Mouse (Mus musculus) lung, adult 18-20 months (tissue): ENCODE data around the gene Rnf141.

Experiments used
- DNase-seq, 2 experiments: peaks; one replicate each; pipeline ENCODE4 v3.0.0; 2022; ENCODE audit warnings: mixed read lengths in 2 of 2

Gene Rnf141

DNA sequence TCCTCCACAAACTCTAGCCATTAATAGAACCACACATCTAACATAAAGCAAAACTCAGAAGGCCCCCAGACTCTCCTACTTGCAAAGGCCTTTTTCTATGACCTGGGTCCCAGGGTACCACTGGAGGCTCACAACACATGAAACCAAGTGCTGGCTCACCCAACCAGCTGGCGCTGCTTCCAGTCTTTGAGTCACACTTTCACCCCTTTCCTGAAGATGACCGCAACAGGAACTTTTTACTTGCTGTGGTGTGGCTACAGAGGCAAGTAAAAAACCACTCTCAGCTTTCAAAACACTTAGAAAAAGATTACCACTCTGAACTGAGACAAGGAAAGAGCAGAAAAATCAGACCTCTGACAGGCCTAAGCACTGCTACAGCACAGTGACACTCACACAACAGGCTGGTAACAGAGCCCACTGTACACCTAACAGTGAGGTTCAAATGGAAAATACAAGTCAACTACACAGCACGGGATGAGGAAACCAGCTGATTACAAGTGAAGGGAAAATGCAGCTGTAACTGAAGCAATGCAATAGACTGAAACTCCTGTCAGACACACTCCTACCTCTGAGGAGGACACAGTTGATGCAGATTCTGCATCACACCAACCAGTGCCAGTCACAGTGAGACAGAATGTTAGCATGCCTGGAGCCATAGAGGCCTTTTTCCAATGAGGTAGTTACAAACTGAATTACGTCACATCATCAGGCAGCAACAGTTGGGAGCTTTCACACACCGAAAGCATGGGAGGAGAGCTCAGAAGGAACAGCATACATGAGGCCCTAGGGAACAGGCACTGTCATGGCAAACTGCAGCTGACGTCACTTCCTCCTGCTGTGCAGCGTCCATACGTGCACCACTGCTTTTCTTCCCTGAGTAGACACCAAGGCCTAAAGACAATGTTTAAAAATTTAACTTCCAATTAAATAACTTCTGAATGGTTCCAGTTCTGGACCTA lies 20.0 kb downstream of the Rnf141 start:
- DNase-seq = no peak

DNA sequence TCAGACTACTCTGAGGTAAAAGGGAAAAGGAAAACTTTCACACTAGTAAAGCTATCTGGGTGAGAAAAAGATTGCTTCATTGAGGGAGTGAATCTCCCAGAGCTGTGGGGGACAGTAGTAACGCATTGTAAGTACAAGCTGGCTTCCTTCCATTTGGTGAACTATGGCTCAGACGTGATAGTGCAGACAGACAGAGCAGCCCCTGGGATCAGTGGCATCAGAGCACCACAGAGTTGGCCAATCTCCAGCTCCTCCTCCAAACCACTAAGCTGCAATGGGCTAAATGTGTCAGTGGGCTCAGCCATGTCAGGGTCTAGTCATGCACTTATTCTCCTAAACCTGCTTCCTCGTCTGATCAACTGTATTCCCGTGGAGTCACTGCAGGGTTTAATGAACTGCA lies 20.7 kb downstream of the Rnf141 start:
- no peak for DNase-seq

DNA sequence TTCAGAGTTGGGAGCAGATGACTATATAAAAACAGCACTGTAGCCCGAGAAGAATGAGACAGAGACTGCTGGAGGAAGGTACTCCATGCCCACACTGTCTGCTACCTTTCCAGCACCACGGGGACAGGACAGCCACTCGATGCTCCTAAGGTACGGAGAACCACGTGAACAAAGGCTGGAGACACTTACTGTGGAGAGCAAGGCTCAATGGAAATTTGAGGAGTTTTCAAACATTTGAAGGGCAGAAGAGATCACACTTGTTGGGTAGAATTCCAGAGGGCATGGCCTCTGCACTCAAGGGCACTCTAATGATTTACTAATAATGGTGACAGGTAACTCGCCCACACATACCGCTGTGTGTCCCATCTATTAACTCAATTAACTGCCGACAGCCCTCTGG lies 21.2 kb downstream of the Rnf141 start:
- DNase-seq = no peak

DNA sequence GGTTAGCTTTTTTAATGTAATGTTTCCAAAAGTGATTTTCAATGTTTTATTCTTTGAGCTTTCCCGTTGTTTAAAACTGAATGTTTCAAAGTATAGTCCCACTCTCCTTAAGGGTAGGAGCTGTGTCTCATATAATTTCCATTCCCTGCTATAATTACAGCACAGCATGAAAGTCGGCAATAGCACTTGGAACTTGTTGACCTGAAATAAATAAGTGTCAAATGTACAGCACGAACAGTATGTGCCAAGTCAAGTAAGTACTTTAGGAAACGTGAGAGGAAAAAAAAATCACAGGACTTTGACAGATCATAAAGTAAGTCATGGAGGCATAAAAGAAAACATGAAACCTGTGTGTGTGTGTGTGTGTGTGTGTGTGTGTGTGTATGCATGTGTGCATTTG lies 22.2 kb downstream of the Rnf141 start:
- DNase-seq = no peak

DNA sequence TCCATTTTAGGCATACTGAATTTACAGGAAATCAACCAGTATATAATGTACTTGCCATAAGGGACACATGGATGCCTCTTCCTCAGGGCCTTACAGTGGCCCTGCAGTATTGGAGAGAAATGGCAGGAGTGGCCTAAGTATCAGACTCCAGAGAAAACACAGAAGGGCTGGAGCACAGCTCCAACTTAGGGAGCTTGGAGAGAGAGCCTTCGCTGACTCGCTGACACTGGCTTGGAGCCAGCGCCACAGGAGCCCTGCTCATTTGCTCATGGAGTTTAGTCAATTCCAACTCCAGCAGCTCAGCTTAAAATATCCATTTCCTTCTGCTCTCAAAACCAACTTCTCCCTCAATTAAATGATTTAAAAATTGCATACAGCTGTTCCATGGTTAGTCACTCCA lies 22.6 kb downstream of the Rnf141 start:
- peak in 1 of 2 experiments; percentile 33 for DNase-seq

DNA sequence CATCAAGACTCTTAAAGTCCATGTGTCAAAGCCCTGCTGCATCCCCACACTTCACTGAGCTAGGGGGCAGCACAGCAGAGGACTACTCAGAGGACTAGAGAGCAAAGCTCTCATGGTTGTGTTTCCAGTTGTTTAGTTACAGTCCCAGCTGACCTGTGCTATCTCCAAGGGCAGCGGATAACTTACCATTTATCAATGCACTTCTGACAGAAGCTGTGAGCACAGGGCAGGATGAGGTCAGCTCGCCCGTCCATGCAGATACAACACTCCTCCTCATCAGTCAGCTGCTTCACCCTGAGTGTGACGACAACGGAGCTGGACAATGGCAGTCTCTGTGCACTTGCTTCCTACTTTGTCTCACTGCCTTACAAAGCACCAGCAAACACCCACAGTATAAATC lies 23.2 kb downstream of the Rnf141 start:
- DNase-seq = peak in 1 of 2 experiments; percentile 29

DNA sequence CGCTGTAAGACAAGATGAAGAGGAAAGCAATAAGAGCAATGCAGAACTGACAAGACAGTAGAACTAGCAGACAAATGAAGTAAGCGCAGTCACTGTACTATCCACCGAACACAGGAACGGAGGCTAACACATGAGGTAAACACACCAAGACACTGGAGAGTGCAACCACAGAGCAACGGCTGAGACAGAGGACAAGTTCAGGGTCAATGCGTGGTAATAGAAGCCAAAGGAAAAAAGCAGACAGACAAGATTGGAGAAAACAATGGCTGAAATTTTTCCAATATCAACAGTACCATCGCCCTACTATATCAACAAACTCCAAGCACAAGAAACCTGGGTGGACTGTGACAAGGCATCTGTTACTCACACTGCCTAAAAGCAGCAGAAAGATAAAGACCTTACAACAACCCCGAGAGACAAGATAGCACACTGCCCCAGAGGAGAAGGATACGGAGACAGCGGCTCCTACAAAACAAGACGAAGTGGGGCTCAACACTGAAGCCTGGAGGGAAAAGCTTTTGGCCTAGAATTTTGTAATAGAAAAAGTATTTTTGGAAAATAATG lies 25.4 kb downstream of the Rnf141 start:
- DNase-seq = peak; percentile 17 to 40

DNA sequence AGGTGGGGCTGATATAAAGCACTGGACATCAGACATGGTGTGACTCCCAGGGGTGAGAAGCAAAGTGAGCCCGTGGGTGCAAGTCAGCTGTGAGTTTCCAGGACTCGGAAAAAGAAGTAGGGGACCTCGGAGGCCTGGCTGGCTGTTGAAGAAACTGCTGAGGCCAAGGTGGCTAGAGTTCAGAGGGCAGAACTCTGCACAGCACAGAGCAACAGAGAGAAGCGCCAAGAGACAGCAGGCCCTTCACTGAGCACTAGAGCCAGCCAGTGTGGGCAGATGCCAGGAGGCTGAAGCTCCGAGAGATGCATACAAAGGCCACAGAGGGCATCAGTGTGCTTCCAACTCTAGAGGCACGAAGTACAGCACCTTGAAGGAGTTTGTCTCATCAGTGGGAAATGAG lies 26.1 kb downstream of the Rnf141 start:
- DNase-seq = peak in 1 of 2 experiments; percentile 17

DNA sequence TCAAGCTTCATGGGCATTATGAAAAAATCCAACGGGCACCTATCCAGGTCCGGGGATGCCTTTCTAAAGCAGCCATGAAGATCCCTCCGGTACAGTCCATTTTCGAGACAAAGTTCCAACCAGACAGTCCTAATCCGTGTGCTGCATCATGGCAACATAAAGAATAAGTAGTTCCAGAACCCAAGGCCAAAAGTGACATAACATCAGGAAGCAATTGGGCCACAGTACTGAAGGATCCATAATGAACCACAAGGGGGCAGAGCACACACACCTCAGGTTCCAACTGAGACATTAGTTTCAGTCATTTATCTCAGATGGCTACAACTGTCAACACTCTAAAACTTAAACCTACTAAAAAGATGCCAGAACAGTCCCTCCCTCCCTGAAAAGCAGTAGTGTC lies 28.2 kb downstream of the Rnf141 start:
- DNase-seq = peak; percentile 25 to 59

DNA sequence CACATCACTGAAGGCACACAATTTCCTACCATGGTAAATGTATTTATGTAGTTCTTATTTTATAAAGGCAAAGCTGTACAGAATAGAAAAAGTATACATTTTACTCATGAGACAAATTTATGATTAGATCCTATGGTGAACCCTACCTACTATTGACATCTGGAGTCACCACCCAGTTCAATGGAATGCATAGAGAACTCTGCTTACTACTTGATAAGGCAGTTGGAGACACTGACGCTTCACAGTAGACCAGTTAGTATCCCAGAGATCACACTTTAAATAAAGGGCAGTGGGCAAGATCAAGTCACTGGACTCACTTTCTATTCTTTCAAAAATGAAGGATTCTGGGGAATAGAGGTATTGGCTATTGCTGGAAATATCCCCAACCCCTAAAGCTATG lies 30.3 kb downstream of the Rnf141 start:
- DNase-seq = no peak

DNA sequence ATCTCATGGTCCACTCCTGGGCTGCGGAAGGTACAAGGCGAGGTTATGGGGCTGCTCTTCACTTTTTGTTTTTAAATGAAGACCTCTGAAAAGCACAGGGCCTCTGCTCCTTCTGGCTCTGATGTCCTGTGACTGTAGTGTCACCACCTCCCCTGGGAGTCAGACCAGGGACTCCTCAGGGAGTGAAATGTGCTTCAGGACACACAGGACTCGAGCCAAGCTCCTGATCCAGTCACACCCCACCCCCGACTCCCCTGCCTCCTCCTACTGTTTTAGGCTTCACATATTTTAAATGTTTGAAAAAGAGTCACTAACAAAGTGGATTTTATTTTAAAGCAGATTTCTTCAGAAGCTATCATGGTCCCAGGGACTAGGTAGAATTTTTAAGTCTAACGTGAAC lies 32.7 kb downstream of the Rnf141 start:
- peak in 1 of 2 experiments; percentile 5 for DNase-seq

DNA sequence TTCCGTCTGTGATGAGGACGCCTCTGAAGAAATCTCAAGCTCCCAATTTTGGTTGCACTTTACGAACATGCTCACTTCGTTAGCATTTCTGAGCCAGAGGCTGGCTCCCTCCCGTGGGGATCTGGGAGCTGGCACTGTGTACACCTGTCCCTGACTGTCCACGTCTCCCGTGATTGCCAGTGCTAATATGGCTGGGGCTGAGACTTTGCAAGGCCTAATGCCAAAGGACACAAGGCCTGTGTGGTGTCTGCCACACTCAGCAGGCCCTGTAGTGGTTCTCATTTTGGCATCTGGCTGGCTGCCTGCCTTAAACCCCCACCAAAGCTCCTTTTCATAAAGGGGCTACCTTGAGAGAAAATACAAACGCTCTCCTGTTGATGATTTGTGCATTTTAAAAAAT lies 33.3 kb downstream of the Rnf141 start:
- DNase-seq = peak in 1 of 2 experiments; percentile 3

DNA sequence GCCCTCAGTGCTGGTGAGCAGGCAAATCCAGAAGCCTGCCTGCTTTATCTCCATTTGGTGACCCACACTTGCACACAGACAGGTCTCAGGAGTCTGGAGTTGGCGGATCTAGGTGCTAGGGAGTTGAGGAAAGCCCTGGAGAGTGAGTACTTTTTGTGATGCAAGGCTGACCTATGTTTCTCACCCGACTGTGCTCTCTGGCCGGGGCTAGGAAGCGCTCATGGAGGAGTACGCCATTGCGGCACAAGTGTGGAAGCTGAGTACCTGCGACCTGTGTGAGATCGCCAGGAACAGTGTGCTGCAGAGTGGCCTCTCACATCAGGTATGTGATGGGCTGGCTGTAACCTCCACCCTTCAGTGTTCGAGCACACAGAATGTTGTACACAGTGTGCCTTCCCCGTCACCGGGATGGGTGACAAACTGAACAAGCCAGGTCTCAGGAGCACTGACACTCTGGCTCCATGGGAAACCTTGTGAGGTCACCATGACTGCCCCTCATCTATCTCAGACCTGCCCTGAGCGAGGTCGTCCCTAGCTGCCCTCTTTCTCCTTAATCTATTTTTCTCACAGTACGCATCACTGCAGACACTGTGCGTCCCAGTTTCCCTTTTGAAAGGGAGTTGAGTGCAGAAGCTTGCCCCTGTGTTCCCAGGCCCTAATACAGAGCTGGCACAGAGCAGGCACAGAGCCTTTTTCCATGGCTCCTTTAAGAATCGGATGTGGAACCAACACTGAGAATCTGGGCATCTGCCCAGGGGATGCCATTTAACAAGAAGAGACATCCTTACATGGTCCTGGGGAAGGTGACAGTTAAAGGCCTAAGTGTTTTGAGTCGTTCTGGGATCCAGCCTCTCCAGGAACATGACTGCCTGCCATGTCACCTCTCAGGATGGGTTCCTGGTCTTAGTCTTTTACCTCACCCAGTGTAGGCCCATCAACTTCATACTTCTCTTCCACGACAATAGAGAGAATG lies 34.4 kb downstream of the Rnf141 start:
- peak in 1 of 2 experiments; percentile 4 for DNase-seq

DNA sequence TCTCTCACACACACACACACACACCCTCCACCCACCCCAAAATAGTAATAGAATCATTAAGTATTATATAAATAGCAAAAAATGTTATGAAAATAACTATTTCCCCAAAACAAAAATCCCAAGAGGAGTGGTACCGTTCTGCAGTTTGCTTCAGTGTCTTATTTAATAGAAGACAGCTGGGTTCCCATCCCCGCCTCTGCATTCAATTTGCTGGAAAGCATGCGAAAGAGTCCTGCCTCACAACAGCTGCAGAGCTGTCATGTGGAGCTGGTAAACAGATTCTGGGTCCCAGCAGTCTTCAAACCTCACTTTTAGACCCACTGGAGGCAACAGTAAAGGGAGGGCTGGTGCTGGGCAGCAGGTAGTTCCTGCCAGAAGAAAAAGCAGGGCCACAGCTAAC lies 35.3 kb downstream of the Rnf141 start:
- DNase-seq = no peak

DNA sequence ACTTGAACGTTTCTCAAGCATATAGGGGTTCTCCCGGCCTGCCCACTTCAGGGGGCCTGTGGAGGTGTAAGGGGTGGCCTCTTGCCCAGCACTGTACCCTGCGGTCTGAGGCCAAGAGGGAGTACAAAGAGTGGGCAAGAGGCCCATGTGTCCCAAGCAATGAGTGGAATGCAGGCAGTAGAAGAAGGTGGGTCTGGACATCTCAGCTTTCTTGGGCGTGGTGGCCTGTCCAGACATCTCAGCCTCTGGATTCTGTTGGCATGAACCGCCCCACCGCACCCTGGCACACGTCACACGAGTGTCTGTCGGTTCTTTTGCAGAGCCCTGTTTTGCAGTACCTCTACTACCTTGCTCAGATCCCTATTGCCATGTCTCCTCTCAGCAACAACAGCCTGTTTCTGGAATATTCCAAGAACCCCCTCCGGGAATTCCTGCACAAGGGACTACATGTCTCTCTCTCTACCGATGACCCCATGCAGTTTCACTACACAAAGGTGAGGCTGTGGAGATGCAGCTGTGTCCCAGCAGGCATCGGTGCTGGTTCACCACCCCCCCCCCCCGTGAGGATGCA lies 36.7 kb downstream of the Rnf141 start:
- peak in 1 of 2 experiments; percentile 59 for DNase-seq

DNA sequence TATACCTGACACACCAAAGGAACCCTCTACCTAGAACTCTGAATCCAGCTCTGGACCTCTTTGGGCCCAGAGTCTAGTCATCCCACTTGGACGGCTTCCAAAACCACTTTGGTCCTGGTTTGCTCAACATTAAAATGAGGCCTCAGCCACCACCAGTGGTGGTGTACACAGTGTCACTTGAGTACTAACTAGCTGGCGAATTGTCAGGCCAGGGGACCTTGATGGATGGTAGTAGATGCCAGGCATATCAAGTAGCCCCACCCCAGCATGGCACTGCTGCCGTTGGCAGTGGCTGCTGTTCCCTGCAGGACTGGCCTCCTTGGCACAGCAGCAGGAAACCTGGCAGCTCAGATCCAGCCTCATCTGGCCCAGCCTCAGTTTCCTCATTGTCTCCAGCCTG lies 40.0 kb downstream of the Rnf141 start:
- peak; percentile 64 to 78 for DNase-seq

DNA sequence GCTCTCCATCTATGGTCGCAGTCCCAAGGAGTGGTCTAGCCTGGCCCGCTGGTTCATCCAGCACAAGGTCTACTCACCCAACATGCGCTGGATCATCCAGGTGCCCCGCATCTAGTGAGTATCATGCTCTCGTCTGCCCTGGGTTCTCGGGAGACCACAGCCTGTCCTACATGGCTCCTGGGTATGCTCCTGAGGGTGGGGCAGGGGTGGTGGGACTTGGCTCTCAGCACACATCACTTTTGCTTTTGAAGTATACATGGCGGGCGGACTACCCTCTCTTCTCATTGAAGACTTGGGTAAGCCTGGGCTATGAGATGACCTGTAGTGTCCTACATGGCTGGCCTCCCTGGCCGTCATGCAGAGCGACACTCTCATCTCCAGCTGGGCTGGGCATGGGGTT lies 41.1 kb downstream of the Rnf141 start:
- DNase-seq = no peak

DNA sequence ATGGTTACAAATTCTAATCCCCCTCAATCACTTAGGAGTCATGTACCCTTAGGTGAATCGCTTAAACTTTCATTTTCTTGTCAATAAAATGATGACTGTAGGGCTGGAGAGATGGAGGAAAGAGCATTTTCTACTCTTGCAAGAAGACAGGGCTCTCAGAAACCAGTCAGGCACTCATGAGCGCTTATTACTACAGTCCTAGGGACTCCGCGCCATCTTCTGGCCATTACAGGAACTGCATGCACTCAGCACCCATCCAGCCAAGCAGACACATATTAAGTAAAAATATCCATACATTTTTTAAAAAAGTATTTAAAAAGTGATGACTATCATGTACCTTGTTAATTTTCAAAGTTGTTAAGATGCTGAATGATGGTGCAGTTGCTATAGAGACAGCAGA lies 43.2 kb downstream of the Rnf141 start:
- DNase-seq = peak; percentile 81 to 83

DNA sequence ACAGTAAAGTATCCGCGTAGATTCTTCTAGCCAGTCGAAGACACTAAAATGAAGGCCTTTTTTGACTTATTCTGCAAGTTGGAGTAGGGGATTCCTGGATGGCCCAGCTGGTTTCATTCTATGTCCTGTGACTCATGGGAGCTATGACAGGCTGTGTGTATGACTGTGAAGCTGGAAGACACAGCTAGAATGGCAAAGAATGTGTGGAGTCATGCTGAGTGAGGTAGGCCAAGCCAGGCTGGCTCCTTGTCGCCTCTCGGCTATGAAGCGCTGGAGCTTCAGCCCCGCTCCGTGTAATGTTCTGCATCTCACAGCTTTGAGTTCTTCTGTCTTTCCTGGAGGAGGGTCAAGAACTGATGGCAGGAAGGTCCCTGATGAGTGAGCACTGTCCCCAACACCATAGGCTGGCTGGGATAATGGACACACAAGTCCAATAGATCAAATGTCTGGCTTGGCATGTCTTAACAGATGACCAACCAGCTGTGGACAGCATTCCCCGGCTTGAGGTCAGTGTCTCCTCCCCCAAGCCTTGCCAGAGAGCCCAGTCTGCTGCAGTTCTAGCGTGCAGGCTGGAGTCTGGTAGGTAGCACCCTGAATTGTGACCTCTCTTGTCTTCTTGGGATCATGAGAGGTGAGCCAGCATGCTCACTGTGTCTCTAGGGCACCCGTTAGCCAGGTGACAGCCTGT lies 46.4 kb downstream of the Rnf141 start:
- DNase-seq = no peak

DNA sequence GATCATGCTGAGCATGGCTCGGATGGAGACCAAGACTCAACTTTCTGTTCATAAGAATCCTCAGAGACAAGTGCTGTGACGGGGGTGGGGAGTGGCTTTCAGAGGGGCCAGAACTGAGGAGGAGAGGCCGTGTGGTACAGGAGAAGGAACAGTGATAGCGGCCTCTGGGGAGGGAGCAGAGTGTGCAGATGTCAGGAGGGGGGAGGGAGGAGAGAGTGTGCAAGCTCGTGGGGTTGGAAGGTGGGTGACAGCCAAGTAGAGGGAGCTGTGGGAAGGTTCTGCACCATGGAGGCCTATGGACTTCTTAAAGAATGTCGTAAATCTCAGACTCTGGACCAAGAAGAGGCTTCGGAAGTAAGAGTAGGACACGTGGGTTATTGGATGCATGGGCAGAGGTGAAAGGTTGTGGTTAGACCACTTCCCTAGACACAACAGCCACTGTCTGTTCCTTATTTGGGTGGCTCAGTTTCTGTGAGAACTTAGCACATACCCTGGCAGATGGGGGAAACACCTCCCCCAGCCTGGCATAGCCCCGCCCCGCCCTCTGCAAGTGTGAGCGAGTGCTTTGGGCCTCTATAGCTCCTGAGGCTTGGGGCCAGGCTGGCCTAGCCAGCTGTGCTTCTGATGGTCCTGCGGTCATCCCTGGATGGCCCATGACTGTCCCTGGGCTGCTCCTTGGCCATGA lies 47.7 kb downstream of the Rnf141 start:
- DNase-seq = peak in 1 of 2 experiments; percentile 61

DNA sequence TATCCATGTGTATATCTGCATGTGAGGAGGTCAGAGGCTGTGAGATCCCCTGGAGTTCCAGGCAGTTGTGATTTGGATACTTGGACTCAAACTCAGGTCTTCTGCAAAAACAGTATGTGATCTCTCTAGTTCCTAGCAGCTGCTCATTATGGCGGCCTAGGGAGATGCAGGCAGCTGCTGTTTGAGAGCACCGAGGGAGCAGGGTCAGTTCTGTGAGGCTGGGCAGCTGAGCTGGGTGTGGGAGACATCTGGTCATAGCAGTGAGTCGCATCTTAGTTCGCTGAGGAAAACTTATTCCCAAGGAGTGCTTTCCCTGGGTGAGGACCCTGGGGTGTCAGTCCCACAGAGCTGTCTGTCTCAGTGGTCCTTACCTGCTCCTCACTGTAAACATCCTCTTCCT lies 49.5 kb downstream of the Rnf141 start:
- DNase-seq = no peak
